Mouse (Mus musculus) heart, embryonic 15.5 days (tissue): ENCODE results near the gene Gdf15. TPM values are rescaled to one million over a fixed set of nuclear protein-coding genes. Genes with fewer than 3 reads are reported as not detected.

ENCODE experiments used
- ATAC-seq: fragments of 200-750 bp; cut with Nextera tagmentation; replicated peaks from 2 replicates; pipeline ENCODE4 v1.8.0; 2017; ENCODE audit warnings: low read depth, moderate TSS enrichment; ENCODE audit not compliant: insufficient number of reproducible peaks, insufficient read depth, low FRiP score
- H3K27ac ChIP-seq: fragments of 300-500 bp; sonication (generic); 2 replicates; pipeline ENCODE4 v1.5.1; 2015; ENCODE audit warnings: mild to moderate bottlenecking, inconsistent platforms
- H3K27me3 ChIP-seq: fragments of 300-500 bp; sonication (generic); 2 replicates; pipeline ENCODE4 v1.6.1; 2015; ENCODE audit warnings: inconsistent platforms
- H3K36me3 ChIP-seq: fragments of 300-500 bp; sonication (generic); 2 replicates; pipeline ENCODE4 v1.6.1; 2015; ENCODE audit warnings: mild to moderate bottlenecking, inconsistent platforms
- H3K4me1 ChIP-seq: fragments of 300-500 bp; sonication (generic); replicated peaks from 2 replicates; pipeline ENCODE4 v1.6.1; 2015; ENCODE audit warnings: inconsistent platforms
- H3K4me2 ChIP-seq: fragments of 300-500 bp; sonication (generic); 2 replicates; pipeline ENCODE4 v1.6.1; 2015; ENCODE audit warnings: inconsistent platforms, mild to moderate bottlenecking, moderate library complexity
- H3K4me3 ChIP-seq: fragments of 300-500 bp; sonication (generic); 2 replicates; pipeline ENCODE4 v1.5.1; 2015; ENCODE audit warnings: mild to moderate bottlenecking, inconsistent platforms
- H3K9ac ChIP-seq: fragments of 300-500 bp; sonication (generic); 2 replicates; pipeline ENCODE4 v1.6.1; 2015; ENCODE audit warnings: mild to moderate bottlenecking, inconsistent platforms
- H3K9me3 ChIP-seq: fragments of 300-500 bp; sonication (generic); replicated peaks from 2 replicates; pipeline ENCODE4 v1.6.1; 2016; ENCODE audit warnings: inconsistent platforms
- WGBS: fragments of 180-500 bp; shearing (Covaris S2); methylation state at CpG from one replicate; pipeline ENCODE4 v1.1.7; 2015; ENCODE audit warnings: mixed read lengths; 5-methylcytosine and 5-hydroxymethylcytosine counted together
- polyA plus RNA-seq: library from polyadenylated mRNA; unstranded; fragments of >200 nt; fragmentation: Nextera tagmentation; extraction: Ambion mirVana; gene quantifications from 2 replicates; pipeline ENCODE4 v1.2.1, GENCODE M21; 2015

Gdf15 gene
- polyA plus RNA-seq, result 0.89 and 1.3 TPM in 2 replicates

GRCm38 (mm10) chr8:70632346-70632892 lies at the start of gene Gdf15:
Gene Gdf15 (minus strand): TSS chr8:70632456.
- peak within 1 kb of the TSS; percentile 66 for H3K4me2 ChIP-seq
- WGBS, result 83% methylated on average over 6 of the region's 6 CpGs
- no peaks in the 10 kb centered on the region for H3K36me3 ChIP-seq
- peak within 1 kb of the TSS; percentile 53 for H3K4me3 ChIP-seq
- H3K4me1 ChIP-seq, result peaks cover 51% of the 10 kb centered on the region
- peak within 1 kb of the TSS; percentile 73 for H3K27ac ChIP-seq
- H3K9ac ChIP-seq, result no peak within 1 kb of the TSS
- ATAC-seq, result no peak
- H3K9me3 ChIP-seq, result no peaks in the 10 kb centered on the region
- no peaks in the 10 kb centered on the region for H3K27me3 ChIP-seq

GRCm38 (mm10) chr8:70681410-70681809 lies 49.2 kb upstream of the Gdf15 start:
- H3K9me3 ChIP-seq, result no peaks in the 10 kb centered on the region
- H3K27me3 ChIP-seq, result no peaks in the 10 kb centered on the region
- no peak for ATAC-seq
- no peak overlapping the region for H3K4me2 ChIP-seq
- 0 out of 2 replicates have a peak overlapping the region, but pooled peaks have one; percentile 53 for H3K9ac ChIP-seq
- 76% methylated on average over 3 of the region's 3 CpGs for WGBS
- H3K4me3 ChIP-seq, result no peak overlapping the region
- H3K27ac ChIP-seq, result peak overlapping the region; percentile 94
- H3K4me1 ChIP-seq, result peaks cover 22% of the 10 kb centered on the region
- peaks cover 18% of the 10 kb centered on the region for H3K36me3 ChIP-seq

GRCm38 (mm10) chr8:70680039-70680438 lies 47.8 kb upstream of the Gdf15 start:
- H3K27ac ChIP-seq, result no peak overlapping the region
- no peak overlapping the region for H3K4me2 ChIP-seq
- 65% methylated on average over 3 of the region's 3 CpGs for WGBS
- no peak overlapping the region for H3K9ac ChIP-seq
- H3K27me3 ChIP-seq, result no peaks in the 10 kb centered on the region
- H3K4me3 ChIP-seq, result no peak overlapping the region
- no peaks in the 10 kb centered on the region for H3K9me3 ChIP-seq
- no peak for ATAC-seq
- peaks cover 18% of the 10 kb centered on the region for H3K36me3 ChIP-seq
- H3K4me1 ChIP-seq, result peaks cover 29% of the 10 kb centered on the region

- Histone ChIP-seq H3K27me3 (no peaks in the 10 kb centered on the region), H3K27ac (no peak overlapping the region), H3K4me1 (peaks cover 36% of the 10 kb centered on the region), H3K36me3 (peaks cover 18% of the 10 kb centered on the region), H3K4me3 (no peak overlapping the region), H3K9me3 (no peaks in the 10 kb centered on the region), H3K4me2 (no peak overlapping the region), H3K9ac (no peak overlapping the region)
- 94% methylated on average over 4 of the region's 4 CpGs for WGBS
- ATAC-seq, result no peak
Observed at GRCm38 (mm10) chr8:70679404-70679803, 47.1 kb upstream of the Gdf15 start.

GRCm38 (mm10) chr8:70678679-70679078 lies 46.4 kb upstream of the Gdf15 start:
- no peaks in the 10 kb centered on the region for H3K27me3 ChIP-seq
- no peak overlapping the region for H3K4me2 ChIP-seq
- peaks cover 43% of the 10 kb centered on the region for H3K4me1 ChIP-seq
- no peaks in the 10 kb centered on the region for H3K9me3 ChIP-seq
- no peak for ATAC-seq
- no peak overlapping the region for H3K9ac ChIP-seq
- H3K27ac ChIP-seq, result no peak overlapping the region
- no peak overlapping the region for H3K4me3 ChIP-seq
- peaks cover 18% of the 10 kb centered on the region for H3K36me3 ChIP-seq

- Histone ChIP-seq H3K9me3 (no peaks in the 10 kb centered on the region), H3K4me3 (no peak overlapping the region), H3K27ac (no peak overlapping the region), H3K4me1 (peaks cover 43% of the 10 kb centered on the region), H3K36me3 (peaks cover 18% of the 10 kb centered on the region), H3K9ac (no peak overlapping the region), H3K27me3 (no peaks in the 10 kb centered on the region), H3K4me2 (no peak overlapping the region)
- WGBS, result 89% methylated on average over 15 of the region's 15 CpGs
- ATAC-seq, result no peak
Observed at GRCm38 (mm10) chr8:70677451-70678080, 45.3 kb upstream of the Gdf15 start.

- peak overlapping the region; percentile 96; the same call in 1 of the 2 replicates for H3K27ac ChIP-seq
- whole genome bisulfite sequencing, result 90% methylated on average over 1 of the region's 1 CpGs
- peaks cover 33% of the 10 kb centered on the region for H3K4me1 ChIP-seq
- H3K4me3 ChIP-seq, result no peak overlapping the region
- H3K9me3 ChIP-seq, result no peaks in the 10 kb centered on the region
- H3K36me3 ChIP-seq, result peaks cover 18% of the 10 kb centered on the region
- no peak overlapping the region for H3K9ac ChIP-seq
- H3K27me3 ChIP-seq, result no peaks in the 10 kb centered on the region
- no peak overlapping the region for H3K4me2 ChIP-seq
- no peak for ATAC-seq
Observed at GRCm38 (mm10) chr8:70675336-70675735, 43.1 kb upstream of the Gdf15 start.

GRCm38 (mm10) chr8:70674716-70675115 lies 42.5 kb upstream of the Gdf15 start:
- Histone ChIP-seq H3K4me1 (peaks cover 33% of the 10 kb centered on the region), H3K27me3 (no peaks in the 10 kb centered on the region), H3K4me3 (no peak overlapping the region), H3K9me3 (no peaks in the 10 kb centered on the region), H3K27ac (peak overlapping the region; percentile 96; the same call in 1 of the 2 replicates), H3K36me3 (peaks cover 18% of the 10 kb centered on the region), H3K9ac (peak overlapping the region; percentile 66), H3K4me2 (no peak overlapping the region)
- ATAC-seq, result no peak
- WGBS, result 78% methylated on average over 4 of the region's 4 CpGs

- Histone ChIP-seq H3K36me3 (peaks cover 14% of the 10 kb centered on the region), H3K4me1 (peaks cover 28% of the 10 kb centered on the region), H3K4me2 (peak overlapping the region; percentile 78), H3K9me3 (no peaks in the 10 kb centered on the region), H3K27ac (peak overlapping the region; percentile 96), H3K9ac (peak overlapping the region; percentile 66), H3K27me3 (no peaks in the 10 kb centered on the region), H3K4me3 (peak overlapping the region; percentile 79)
- WGBS, result 84% methylated on average over 3 of the region's 3 CpGs
- ATAC-seq, result no peak
Observed at GRCm38 (mm10) chr8:70674109-70674508, 41.9 kb upstream of the Gdf15 start.

GRCm38 (mm10) chr8:70673079-70673856 lies 41.0 kb upstream of the Gdf15 start, which contains the start of gene Lsm4:
Gene Lsm4 (plus strand): TSS chr8:70673248.
- Histone ChIP-seq H3K27me3 (no peaks in the 10 kb centered on the region), H3K9me3 (no peaks in the 10 kb centered on the region), H3K4me1 (peaks cover 25% of the 10 kb centered on the region), H3K4me2 (peak within 1 kb of the TSS; percentile 78), H3K27ac (peak within 1 kb of the TSS; percentile 96), H3K9ac (peak within 1 kb of the TSS; percentile 66), H3K4me3 (peak within 1 kb of the TSS; percentile 79), H3K36me3 (peaks cover 5% of the 10 kb centered on the region)
- peak; percentile 97 for ATAC-seq
- WGBS, result under 1% methylated on average over 60 of the region's 60 CpGs

- WGBS, result 38% methylated on average over 19 of the region's 19 CpGs
- no peaks in the 10 kb centered on the region for H3K27me3 ChIP-seq
- H3K4me2 ChIP-seq, result peak overlapping the region; percentile 63
- ATAC-seq, result no peak
- peaks cover 25% of the 10 kb centered on the region for H3K4me1 ChIP-seq
- H3K4me3 ChIP-seq, result peak overlapping the region; percentile 79
- H3K36me3 ChIP-seq, result no peaks in the 10 kb centered on the region
- peak overlapping the region; percentile 46 for H3K9ac ChIP-seq
- H3K27ac ChIP-seq, result peak overlapping the region; percentile 78
- no peaks in the 10 kb centered on the region for H3K9me3 ChIP-seq
Observed at GRCm38 (mm10) chr8:70672325-70673078, 40.2 kb upstream of the Gdf15 start.
